Mouse (Mus musculus): ENCODE measurements around the gene Lce1a1. TPM values are rescaled to one million over a fixed set of nuclear protein-coding genes. Genes with fewer than 3 reads are reported as not detected.

Lce1a1 gene
- total RNA-seq (2023) = not detected

DNA sequence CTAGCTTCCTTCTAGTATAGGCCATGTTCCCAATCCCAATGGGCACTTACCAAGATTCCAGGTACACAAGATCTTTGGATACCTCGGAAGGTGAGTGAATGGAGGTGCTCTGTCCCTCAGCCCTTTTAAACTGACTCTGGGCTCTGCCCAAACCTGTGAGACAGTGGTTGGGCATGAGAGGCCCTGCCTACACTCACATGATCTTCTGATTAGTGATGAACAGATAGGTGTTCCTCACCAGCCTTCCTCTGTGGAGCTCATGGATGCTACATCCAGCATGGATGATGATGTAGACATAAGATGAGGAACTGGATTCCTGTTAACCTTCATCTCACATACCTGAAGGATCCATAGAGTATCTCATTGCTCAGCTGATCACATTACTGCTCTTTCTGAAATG, at the start of gene Lce1a1:
TSS of gene Lce1a1 (minus strand) at position 101 of the 400 bp plus-strand sequence.

DNA sequence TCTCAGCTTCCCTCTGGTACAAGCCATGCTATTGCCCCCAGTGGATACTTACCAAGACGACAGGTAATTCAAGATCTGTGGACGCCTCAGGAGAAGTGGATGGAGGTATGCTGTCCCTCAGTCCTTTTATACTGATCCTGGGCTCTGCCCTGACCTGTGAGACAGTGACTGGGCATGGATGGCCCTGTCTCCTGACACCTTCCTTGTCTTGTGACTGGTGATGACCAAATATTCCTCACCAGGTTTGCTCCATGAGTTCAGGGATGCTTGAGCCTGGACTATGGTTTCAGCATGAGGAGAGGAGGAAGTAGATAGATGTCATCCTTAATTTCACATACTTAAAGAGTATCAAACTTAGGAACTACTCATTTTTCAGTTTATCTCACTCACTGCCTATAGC, 39.0 kb upstream of the Lce1a1 start, which contains the start of gene Lce1d:
TSS of gene Lce1d (minus strand) at position 101 of the 400 bp plus-strand sequence.

DNA sequence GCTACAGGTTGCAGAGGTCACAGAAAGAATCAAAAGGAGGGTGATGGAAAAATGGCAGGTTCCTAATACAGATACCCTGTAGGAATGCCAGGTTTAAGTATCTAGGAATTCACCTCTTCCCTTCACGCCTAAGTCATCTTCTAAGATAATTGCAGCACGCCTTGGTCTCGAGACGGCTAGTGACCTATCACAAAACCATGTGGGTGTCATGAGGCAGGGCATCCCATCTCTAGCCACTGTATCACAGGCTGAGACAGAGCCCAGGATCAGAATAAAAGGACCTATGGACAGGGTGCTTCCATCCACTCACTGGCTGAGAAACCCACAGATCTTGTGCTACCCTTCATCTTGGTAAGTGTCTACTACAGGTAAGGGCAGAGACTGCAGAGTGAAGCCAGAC, 30.8 kb upstream of the Lce1a1 start, which contains the start of gene Lce1c:
TSS of gene Lce1c (plus strand) at position 301 of the 400 bp plus-strand sequence.

DNA sequence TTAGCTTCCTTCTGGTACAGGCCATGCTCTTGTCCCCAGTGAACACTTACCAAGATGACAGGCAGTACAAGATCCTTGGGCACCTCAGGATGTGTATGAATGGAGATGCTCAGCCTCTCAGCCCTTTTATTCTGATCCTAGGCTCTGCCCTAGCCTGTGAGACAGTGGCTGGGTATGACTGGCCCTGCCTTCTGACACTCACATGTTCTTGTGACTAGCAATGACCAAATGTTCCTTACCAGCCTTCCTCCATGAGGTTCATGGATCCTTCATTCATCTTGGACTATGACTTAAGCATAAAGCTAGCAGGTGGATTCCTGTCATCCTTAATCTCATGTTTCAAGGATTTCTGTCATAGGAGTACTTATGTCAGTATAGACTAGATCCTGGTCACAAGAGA, 22.1 kb upstream of the Lce1a1 start, which contains the start of gene Lce1a2:
TSS of gene Lce1a2 (minus strand) at position 101 of the 400 bp plus-strand sequence.

DNA sequence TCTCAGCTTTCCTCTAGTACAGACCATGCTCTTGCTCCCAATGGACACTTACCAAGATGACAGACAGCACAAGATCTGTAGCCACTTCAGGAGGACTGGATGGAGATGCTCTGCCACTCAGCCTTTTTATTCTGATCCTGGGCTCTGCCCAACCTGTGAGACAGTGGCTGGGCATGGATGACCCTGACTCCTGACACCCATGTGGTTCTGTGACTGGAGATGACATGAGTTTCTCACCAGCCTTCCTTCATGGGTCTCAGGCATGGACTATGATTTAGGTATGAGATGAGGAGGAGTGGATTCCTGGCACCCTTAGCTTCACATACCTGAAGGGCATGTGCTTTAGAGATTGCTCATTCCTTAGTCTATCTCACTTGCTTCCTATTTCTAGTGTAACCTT, 8.7 kb upstream of the Lce1a1 start, which contains the start of gene Lce1b:
TSS of gene Lce1b (minus strand) at position 101 of the 400 bp plus-strand sequence.

DNA sequence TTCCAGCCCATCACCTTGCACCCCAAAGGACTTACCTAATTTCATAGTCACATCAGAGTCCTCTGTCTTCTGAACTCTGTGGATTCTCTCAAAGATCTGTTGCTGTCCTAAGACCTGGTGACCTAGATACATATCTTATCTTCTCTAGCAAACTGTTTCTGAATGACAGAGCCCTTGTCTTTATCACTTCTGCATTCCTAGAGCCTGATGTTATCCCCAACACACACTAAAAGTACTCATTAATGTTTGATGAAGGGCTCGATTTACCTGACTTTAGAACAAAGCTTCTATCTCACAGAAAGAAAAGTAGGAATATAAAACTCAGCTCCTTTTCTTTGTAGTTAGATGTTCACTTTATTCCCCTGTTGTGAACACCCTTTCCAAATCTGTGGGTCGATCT, 26.5 kb downstream of the Lce1a1 start, which contains the start of gene Lce6a:
TSS of gene Lce6a (minus strand) at position 101 of the 400 bp plus-strand sequence.

DNA sequence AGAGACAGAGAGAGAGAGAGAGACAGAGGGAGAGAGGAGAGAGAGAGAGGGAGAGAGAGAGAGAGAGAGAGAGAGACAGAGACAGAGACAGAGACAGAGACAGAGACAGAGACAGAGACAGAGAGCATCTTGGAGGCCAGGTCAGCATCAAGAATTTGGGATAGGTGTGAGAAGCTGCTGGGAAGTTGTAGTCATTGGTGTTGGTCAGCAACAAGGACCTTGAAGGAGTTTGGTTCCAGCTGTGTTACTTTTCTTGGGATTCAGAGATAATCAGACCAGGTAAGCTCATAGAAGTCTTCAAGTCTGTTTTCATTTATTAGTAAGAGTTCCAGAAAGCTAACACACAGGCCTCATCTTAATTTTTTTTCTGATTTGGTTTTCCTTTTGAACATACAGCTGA, 40.7 kb downstream of the Lce1a1 start, which contains the start of gene 2210017I01Rik:
TSS of gene 2210017I01Rik (minus strand) at position 101 of the 400 bp plus-strand sequence.

Other genes starting within 250 kb of the Lce1a1 start
- gene Sprr2i, start 240.3 kb downstream of the Lce1a1 start, total RNA-seq (2023) = not detected
- gene Sprr2j-ps, start 230.2 kb downstream of the Lce1a1 start, total RNA-seq (2023) = not detected
- 1.4 TPM for gene Gm9774, start 218.9 kb downstream of the Lce1a1 start, total RNA-seq (2023)
- not detected for gene Sprr2k, start 215.7 kb downstream of the Lce1a1 start, total RNA-seq (2023)
- gene Sprr1b, start 209.5 kb downstream of the Lce1a1 start, total RNA-seq (2023) = not detected
- not detected for gene Sprr3, start 189.6 kb downstream of the Lce1a1 start, total RNA-seq (2023)
- gene Sprr1a, start 162.4 kb downstream of the Lce1a1 start, total RNA-seq (2023) = not detected
- not detected for gene Sprr4, start 147.8 kb downstream of the Lce1a1 start, total RNA-seq (2023)
- gene 2310046K23Rik, start 113.8 kb downstream of the Lce1a1 start, total RNA-seq (2023) = not detected
- gene Ivl, start 74.6 kb downstream of the Lce1a1 start, total RNA-seq (2023) = not detected
- not detected for gene Smcp, start 59.3 kb downstream of the Lce1a1 start, total RNA-seq (2023)
- gene 2210017I01Rik, start 40.8 kb downstream of the Lce1a1 start, total RNA-seq (2023) = not detected
- gene Lce6a, start 26.6 kb downstream of the Lce1a1 start, total RNA-seq (2023) = not detected
- gene Lce1b, start 8.6 kb upstream of the Lce1a1 start, total RNA-seq (2023) = not detected
- gene Lce1a2, start 22.0 kb upstream of the Lce1a1 start, total RNA-seq (2023) = not detected
- not detected for gene Lce1c, start 30.9 kb upstream of the Lce1a1 start, total RNA-seq (2023)
- gene Lce1d, start 38.9 kb upstream of the Lce1a1 start, total RNA-seq (2023) = not detected
- not detected for gene Lce1e, start 60.8 kb upstream of the Lce1a1 start, total RNA-seq (2023)
- not detected for gene Lce1f, start 72.0 kb upstream of the Lce1a1 start, total RNA-seq (2023)
- not detected for gene Gm38119, start 90.8 kb upstream of the Lce1a1 start, total RNA-seq (2023)
- not detected for gene Lce1g, start 104.0 kb upstream of the Lce1a1 start, total RNA-seq (2023)
- gene Lce1h, start 116.8 kb upstream of the Lce1a1 start, total RNA-seq (2023) = not detected
- not detected for gene Lce1i, start 130.6 kb upstream of the Lce1a1 start, total RNA-seq (2023)
- gene Lce1j, start 142.2 kb upstream of the Lce1a1 start, total RNA-seq (2023) = not detected
- not detected for gene Lce1k, start 159.6 kb upstream of the Lce1a1 start, total RNA-seq (2023)
- not detected for gene Kprp, start 178.9 kb upstream of the Lce1a1 start, total RNA-seq (2023)
- gene Lce1l, start 203.0 kb upstream of the Lce1a1 start, total RNA-seq (2023) = not detected
- gene 2310050C09Rik, start 221.9 kb upstream of the Lce1a1 start, total RNA-seq (2023) = not detected